Mouse (Mus musculus): ENCODE results near the gene Wdr76. TPM values are rescaled to one million over a fixed set of nuclear protein-coding genes. Genes with fewer than 3 reads are reported as not detected.

Wdr76 gene
- polyA plus RNA-seq, 1 experiment from 2014 or later: 14.0 TPM

GRCm38 (mm10) chr2:121549630-121550029 lies 43.1 kb downstream of the Wdr76 start:
- Histone ChIP-seq H3K36me3 (peaks cover 83% of the 10 kb centered on the region), H3K4me1 (no peaks in the 10 kb centered on the region), H3K9me3 (replicated peaks) (no peaks in the 10 kb centered on the region), H3K27me3 (ENCODE audit: low read depth, poor library complexity, severe bottlenecking) (no peaks in the 10 kb centered on the region), H3K4me3 (no peak overlapping the region), H3K27ac (replicated peaks) (no peak overlapping the region)
- no peak for DNase-seq (ENCODE audit: low spot score)
- WGBS: 89% methylated on average over 6 of the region's 6 CpGs

DNA sequence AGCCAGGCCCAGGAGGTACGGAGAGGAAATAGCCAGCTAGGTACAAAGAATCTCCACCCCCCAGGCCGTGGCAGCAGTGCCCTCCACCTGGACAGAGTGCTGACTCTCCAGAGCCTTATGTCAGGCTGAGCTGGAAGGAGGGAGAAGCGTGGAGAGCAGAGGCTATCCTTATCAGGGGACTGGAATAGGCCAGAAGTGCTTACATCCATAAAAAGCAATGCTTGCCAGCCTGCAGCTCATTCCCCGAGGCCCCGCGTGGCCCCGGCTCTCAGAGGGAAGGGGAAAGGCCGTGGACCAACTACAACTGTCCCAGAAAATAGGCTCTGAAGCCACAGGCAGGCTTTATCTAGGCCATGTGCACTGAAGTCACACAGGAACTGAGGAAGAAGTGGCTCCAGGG lies 44.7 kb downstream of the Wdr76 start:
- H3K9me3 ChIP-seq (replicated peaks): no peaks in the 10 kb centered on the region
- H3K36me3 ChIP-seq: peaks cover 69% of the 10 kb centered on the region
- WGBS: 89% methylated on average over 8 of the region's 8 CpGs
- H3K27me3 ChIP-seq (ENCODE audit: low read depth, poor library complexity, severe bottlenecking): no peaks in the 10 kb centered on the region
- no peaks in the 10 kb centered on the region for H3K4me1 ChIP-seq
- H3K27ac ChIP-seq (replicated peaks): no peak overlapping the region
- no peak for DNase-seq (ENCODE audit: low spot score)
- H3K4me3 ChIP-seq: no peak overlapping the region

DNA sequence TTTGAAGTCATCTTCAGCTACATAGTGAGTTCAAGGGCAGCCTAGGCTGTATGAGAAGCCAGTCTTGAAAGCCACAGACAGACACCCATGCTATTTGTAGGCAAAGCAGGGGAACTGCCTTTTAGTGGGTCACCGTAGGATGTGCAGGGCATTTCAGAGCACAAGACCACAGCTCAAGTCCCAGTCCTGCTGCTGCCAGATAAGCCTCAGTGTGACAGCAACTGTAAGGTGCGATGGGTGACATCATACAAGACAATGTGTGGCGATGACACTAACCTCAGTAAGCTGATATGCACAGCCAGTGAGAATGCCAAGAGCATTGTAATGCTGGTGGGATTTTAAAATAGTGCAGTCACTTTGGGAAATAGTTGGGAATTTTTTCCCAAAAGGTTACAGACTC lies 56.6 kb downstream of the Wdr76 start:
- DNase-seq (ENCODE audit: low spot score): no peak
- no peaks in the 10 kb centered on the region for H3K9me3 ChIP-seq (replicated peaks)
- no peak overlapping the region for H3K4me3 ChIP-seq
- no peaks in the 10 kb centered on the region for H3K27me3 ChIP-seq (ENCODE audit: low read depth, poor library complexity, severe bottlenecking)
- WGBS: 98% methylated on average over 3 of the region's 3 CpGs
- H3K36me3 ChIP-seq: peaks cover 14% of the 10 kb centered on the region
- H3K27ac ChIP-seq (replicated peaks): no peak overlapping the region
- no peaks in the 10 kb centered on the region for H3K4me1 ChIP-seq

- no peak overlapping the region for H3K27ac ChIP-seq (replicated peaks)
- 78% methylated on average over 5 of the region's 5 CpGs for WGBS
- H3K4me1 ChIP-seq: no peaks in the 10 kb centered on the region
- H3K36me3 ChIP-seq: peaks cover 7% of the 10 kb centered on the region
- H3K4me3 ChIP-seq: no peak overlapping the region
- no peak for DNase-seq (ENCODE audit: low spot score)
- H3K9me3 ChIP-seq (replicated peaks): no peaks in the 10 kb centered on the region
- no peaks in the 10 kb centered on the region for H3K27me3 ChIP-seq (ENCODE audit: low read depth, poor library complexity, severe bottlenecking)
Measured at GRCm38 (mm10) chr2:121565911-121566310, 59.4 kb downstream of the Wdr76 start.

DNA sequence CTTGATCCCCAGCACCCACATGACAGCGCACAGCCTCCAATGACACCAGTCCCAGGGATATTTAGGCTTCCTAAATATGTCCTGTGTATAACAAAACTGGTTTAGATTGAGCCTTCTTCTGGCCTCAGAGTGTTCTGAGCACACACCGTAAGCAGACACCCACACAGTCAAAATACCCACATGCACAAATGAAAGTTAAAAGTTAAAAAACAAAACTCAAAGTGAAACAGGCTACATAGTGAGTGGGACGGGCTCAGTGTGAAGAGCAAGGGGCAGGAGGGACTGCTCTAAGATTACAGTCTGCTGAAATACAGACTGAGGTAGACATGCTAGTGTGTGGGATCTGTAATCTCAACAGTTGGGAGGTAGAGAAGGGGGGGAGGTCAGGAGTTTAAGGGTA lies 63.5 kb downstream of the Wdr76 start:
- H3K27me3 ChIP-seq (ENCODE audit: low read depth, poor library complexity, severe bottlenecking): no peaks in the 10 kb centered on the region
- no peak for DNase-seq (ENCODE audit: low spot score)
- 91% methylated on average over 3 of the region's 3 CpGs for WGBS
- no peak overlapping the region for H3K4me3 ChIP-seq
- H3K4me1 ChIP-seq: peaks cover 17% of the 10 kb centered on the region
- H3K36me3 ChIP-seq: 0 out of 2 replicates have a peak, but pooled peaks cover 8% of the 10 kb centered on the region
- no peaks in the 10 kb centered on the region for H3K9me3 ChIP-seq (replicated peaks)
- H3K27ac ChIP-seq (replicated peaks): no peak overlapping the region

DNA sequence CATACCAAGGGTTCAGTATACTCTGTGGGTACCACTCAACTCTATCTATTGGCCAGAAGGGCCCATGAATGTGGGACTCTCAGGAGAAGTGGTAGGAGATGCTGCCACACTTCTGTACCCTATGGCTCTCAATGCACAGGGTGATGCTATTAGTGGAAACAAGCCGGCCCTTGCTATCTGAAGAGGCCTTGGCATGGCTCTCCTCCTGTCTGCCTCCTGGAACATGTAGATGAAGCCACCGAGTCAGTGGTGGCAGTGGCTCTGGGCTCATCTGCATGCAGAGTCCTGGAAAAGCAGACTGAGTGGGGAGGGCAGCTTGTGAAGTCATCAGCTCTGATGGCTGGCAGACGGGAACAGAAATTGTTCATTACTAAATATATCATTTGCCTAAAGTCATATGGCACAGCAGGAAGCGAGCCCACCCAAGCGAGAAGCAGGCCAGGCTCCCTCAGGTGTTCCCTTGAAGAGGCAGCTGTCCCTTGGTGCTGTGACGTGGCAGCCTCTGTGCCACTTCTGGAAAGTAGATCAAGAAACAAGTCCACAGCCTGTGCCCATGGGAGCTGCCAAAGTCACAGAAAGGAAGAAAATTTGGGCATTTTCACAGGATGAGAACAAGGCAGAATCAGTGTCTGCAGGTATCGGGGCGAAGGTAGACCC lies 64.6 kb downstream of the Wdr76 start:
- 76% methylated on average over 8 of the region's 8 CpGs for WGBS
- Histone ChIP-seq H3K36me3 (0 out of 2 replicates have a peak, but pooled peaks cover 8% of the 10 kb centered on the region), H3K4me3 (no peak overlapping the region), H3K9me3 (replicated peaks) (no peaks in the 10 kb centered on the region), H3K4me1 (peaks cover 22% of the 10 kb centered on the region), H3K27ac (replicated peaks) (no peak overlapping the region), H3K27me3 (ENCODE audit: low read depth, poor library complexity, severe bottlenecking) (no peaks in the 10 kb centered on the region)
- no peak for DNase-seq (ENCODE audit: low spot score)

- Histone ChIP-seq H3K9me3 (replicated peaks) (no peaks in the 10 kb centered on the region), H3K27ac (replicated peaks) (no peak overlapping the region), H3K36me3 (0 out of 2 replicates have a peak, but pooled peaks cover 8% of the 10 kb centered on the region), H3K4me1 (peaks cover 22% of the 10 kb centered on the region), H3K4me3 (no peak overlapping the region), H3K27me3 (ENCODE audit: low read depth, poor library complexity, severe bottlenecking) (no peaks in the 10 kb centered on the region)
- peak; percentile 72 for DNase-seq (ENCODE audit: low spot score)
- WGBS: 28% methylated on average over 7 of the region's 7 CpGs
Measured at GRCm38 (mm10) chr2:121571780-121572179, 65.3 kb downstream of the Wdr76 start.

DNA sequence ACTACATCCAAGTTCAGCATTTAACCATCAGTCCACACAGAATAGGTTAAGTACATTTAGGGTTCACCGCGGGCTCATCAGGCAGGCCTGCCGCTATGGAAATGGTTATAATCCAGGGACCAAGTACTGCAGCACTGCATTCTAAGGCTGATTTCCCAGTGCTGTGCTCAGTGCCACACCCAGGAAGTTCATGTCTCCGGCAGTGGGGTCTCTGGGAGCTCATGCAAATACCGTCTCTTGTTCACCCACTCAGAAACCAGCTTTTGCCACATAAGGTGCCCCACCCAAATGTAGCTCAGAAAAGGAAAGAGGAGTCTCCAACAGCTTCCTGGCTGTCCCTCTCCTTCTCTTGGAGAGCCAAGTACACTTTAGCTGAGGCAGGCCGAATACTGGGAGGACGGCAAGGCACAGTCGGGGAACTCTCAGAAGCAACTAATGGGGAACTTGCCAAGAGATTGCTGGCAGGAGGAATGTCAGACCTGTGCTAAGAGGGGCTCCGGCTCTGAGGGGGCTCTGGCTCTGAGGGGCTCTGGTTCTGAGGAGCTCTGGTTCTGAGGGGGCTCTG lies 67.6 kb downstream of the Wdr76 start:
- DNase-seq (ENCODE audit: low spot score): no peak
- Histone ChIP-seq H3K36me3 (0 out of 2 replicates have a peak, but pooled peaks cover 3% of the 10 kb centered on the region), H3K4me1 (peaks cover 22% of the 10 kb centered on the region), H3K4me3 (no peak overlapping the region), H3K27ac (replicated peaks) (no peak overlapping the region), H3K9me3 (replicated peaks) (no peaks in the 10 kb centered on the region), H3K27me3 (ENCODE audit: low read depth, poor library complexity, severe bottlenecking) (no peaks in the 10 kb centered on the region; the same call in 1 of the 2 replicates)
- WGBS: 83% methylated on average over 9 of the region's 9 CpGs

GRCm38 (mm10) chr2:121575741-121576201 lies 69.2 kb downstream of the Wdr76 start:
- Histone ChIP-seq H3K4me1 (peaks cover 22% of the 10 kb centered on the region), H3K36me3 (0 out of 2 replicates have a peak, but pooled peaks cover 3% of the 10 kb centered on the region), H3K27me3 (ENCODE audit: low read depth, poor library complexity, severe bottlenecking) (no peaks in the 10 kb centered on the region; the same call in 1 of the 2 replicates), H3K27ac (replicated peaks) (no peak overlapping the region), H3K4me3 (no peak overlapping the region), H3K9me3 (replicated peaks) (no peaks in the 10 kb centered on the region)
- DNase-seq (ENCODE audit: low spot score): no peak
- WGBS: 86% methylated on average over 8 of the region's 8 CpGs

DNA sequence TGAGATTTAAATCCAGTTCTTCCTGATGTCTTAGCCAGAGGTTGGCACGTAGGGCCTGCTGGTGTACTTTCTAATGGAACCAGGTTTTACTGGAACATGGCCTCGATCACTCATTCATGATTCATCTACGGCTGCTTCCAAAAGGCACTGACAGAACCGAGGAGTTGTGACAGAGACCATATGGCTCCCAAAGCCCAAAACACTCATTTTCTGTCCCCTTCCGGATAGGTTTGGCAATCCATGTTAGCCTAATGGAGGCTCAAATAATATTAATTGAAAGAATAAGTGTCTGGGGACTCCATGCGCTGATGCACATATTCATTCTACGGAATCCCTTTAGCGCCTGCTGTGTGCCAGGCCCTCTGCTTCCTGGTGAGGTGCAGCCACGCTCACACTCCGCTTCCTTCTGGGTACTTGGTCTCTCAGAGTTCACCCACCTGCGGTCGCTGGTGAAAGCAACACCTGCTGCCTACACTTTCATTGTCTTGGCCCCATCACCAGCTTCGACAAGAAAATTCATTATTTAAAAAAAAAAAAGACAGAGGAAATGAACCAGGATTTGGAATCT lies 76.4 kb downstream of the Wdr76 start:
- DNase-seq (ENCODE audit: low spot score): no peak
- Histone ChIP-seq H3K36me3 (no peaks in the 10 kb centered on the region), H3K4me3 (no peak overlapping the region), H3K27ac (replicated peaks) (no peak overlapping the region), H3K27me3 (ENCODE audit: low read depth, poor library complexity, severe bottlenecking) (peaks cover 25% of the 10 kb centered on the region), H3K4me1 (peaks cover 11% of the 10 kb centered on the region), H3K9me3 (replicated peaks) (no peaks in the 10 kb centered on the region)
- 90% methylated on average over 13 of the region's 13 CpGs for WGBS

GRCm38 (mm10) chr2:121583468-121584116 lies 77.1 kb downstream of the Wdr76 start:
- Histone ChIP-seq H3K27me3 (ENCODE audit: low read depth, poor library complexity, severe bottlenecking) (peaks cover 25% of the 10 kb centered on the region), H3K27ac (replicated peaks) (no peak overlapping the region), H3K36me3 (no peaks in the 10 kb centered on the region), H3K4me1 (peaks cover 18% of the 10 kb centered on the region), H3K9me3 (replicated peaks) (no peaks in the 10 kb centered on the region), H3K4me3 (no peak overlapping the region)
- WGBS: 76% methylated on average over 13 of the region's 13 CpGs
- peak; percentile 44 for DNase-seq (ENCODE audit: low spot score)

GRCm38 (mm10) chr2:121584705-121585104 lies 78.2 kb downstream of the Wdr76 start:
- peaks cover 25% of the 10 kb centered on the region for H3K27me3 ChIP-seq (ENCODE audit: low read depth, poor library complexity, severe bottlenecking)
- peaks cover 23% of the 10 kb centered on the region for H3K4me1 ChIP-seq
- H3K9me3 ChIP-seq (replicated peaks): no peaks in the 10 kb centered on the region
- H3K27ac ChIP-seq (replicated peaks): no peak overlapping the region
- DNase-seq (ENCODE audit: low spot score): no peak
- WGBS: 79% methylated on average over 5 of the region's 5 CpGs
- no peaks in the 10 kb centered on the region for H3K36me3 ChIP-seq
- H3K4me3 ChIP-seq: no peak overlapping the region

Data from midbrain, embryonic 10.5 days (tissue).